Comparison of ENCODE assay signal across 8 mouse cellular contexts in the genomic region with DNA sequence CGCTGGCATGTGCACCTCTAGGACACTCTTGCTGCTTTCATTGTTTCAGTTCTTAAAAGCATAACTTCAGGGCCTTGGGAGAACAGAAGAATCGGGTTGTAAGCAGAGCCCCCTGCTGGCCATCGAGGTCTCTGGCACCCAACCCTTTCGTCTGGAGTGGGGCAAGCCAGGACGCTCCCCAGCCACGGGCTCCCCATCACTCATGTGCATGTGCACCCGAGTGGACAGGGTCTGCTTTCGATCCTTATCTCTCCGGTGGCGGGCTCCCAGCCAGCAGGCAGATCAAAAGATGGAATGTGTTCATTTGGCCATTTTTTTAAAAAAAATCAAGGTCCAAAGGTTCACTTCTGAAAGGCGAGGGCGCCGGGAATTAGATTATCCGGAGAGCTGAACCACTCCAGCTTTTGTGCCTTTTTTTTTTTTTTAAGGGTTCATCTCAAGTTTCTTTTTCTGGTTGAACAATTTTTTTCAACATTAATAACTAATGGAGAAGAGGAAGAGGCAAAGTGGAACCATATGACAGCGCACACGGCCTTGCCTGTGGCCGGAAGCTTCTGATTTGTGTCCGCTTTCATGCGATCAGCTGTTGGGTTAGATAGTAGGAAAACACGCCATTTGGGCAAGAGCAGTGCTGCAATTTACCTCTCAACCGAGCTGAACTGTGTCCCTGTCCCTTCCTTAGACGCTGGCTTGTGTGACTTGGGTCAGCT. TPM values are rescaled to one million over a fixed set of nuclear protein-coding genes. Genes with fewer than 3 reads are reported as not detected.
A peak's percentile ranks its signal among the peaks of the same experiment; 100 is the strongest.
DNase-seq lines count a peak whose midpoint lies in the region; ATAC-seq lines count a peak whose summit lies in the region.

No protein-coding gene starts in this region.

- peak; percentile 66 for ATAC-seq in activated CD4-positive, CD25-positive, alpha-beta regulatory T cell, adult 4 months

- peak; percentile 42 to 66 for DNase-seq in cerebellum, postnatal 4 days (ENCODE audit: low spot score in 2 of 2)
- DNase-seq in gastrocnemius, adult 8-10 months (ENCODE audit: low spot score in 2 of 2), result peak; percentile 79 to 83
- DNase-seq in induced T-regulatory cell, adult 2 months (ENCODE audit: low read depth), result peak; percentile 79
- DNase-seq in left cerebral cortex, adult 8-10 months (ENCODE audit: low spot score in 2 of 2), result peak; percentile 49 to 53
- DNase-seq in mesoderm, embryonic 11.5 days (ENCODE audit: low read depth, low spot score), result peak; percentile 85
- peak; percentile 25 to 59 for DNase-seq in right cerebral cortex, postnatal 36 days (ENCODE audit: low spot score in 2 of 2)
- peak; percentile 72 to 78 for DNase-seq in urinary bladder, postnatal 4 days (ENCODE audit: low spot score in 2 of 2)

RNA-seq across cellular contexts. Expression of a gene that starts 58.3 kb away (rescaled TPM):
- 1 to 10 TPM; 7.6 to 9.9 TPM for polyA plus RNA-seq in activated CD4-positive, CD25-positive, alpha-beta regulatory T cell, adult 4 months (2017; shearing (Covaris generic))
- 1 to 10 TPM; 5.1 to 8.3 (median 5.5) TPM for total RNA-seq in gastrocnemius, adult 8-10 months (2022)
- total RNA-seq in left cerebral cortex, adult 8-10 months (2022), result 10 to 100 TPM; 12.3 to 18.9 (median 14.4) TPM

RNA-seq across cellular contexts. Expression of a gene that starts 58.3 kb away (rescaled TPM):
- polyA plus RNA-seq in activated CD4-positive, CD25-positive, alpha-beta regulatory T cell, adult 4 months (2017; shearing (Covaris generic)), result 1 to 10 TPM; 7.5 to 8.2 TPM
- 10 to 100 TPM; 35.8 to 37.3 (median 37.0) TPM for total RNA-seq in gastrocnemius, adult 8-10 months (2022)
- total RNA-seq in left cerebral cortex, adult 8-10 months (2022), result 10 to 100 TPM; 20.4 to 29.5 (median 26.9) TPM

RNA-seq across cellular contexts. Expression of a gene that starts 59.5 kb away (rescaled TPM):
- 100 to 1,000 TPM; 633 to 647 TPM for polyA plus RNA-seq in activated CD4-positive, CD25-positive, alpha-beta regulatory T cell, adult 4 months (2017; shearing (Covaris generic))
- total RNA-seq in gastrocnemius, adult 8-10 months (2022), result 100 to 1,000 TPM; 439 to 500 (median 472) TPM
- total RNA-seq in left cerebral cortex, adult 8-10 months (2022), result 100 to 1,000 TPM; 310 to 345 (median 321) TPM

Comparison
In these comparisons a context has a peak if more than half of its experiments do, and no peak if none do; other contexts are left out.
1. Peak in every context shown above with its lines: DNase-seq and ATAC-seq.